Mouse (Mus musculus): Measurements from ENCODE around the gene Ccdc194.

GRCm38 (mm10) chr8:71470146-71470912 lies 55.2 kb downstream of the Ccdc194 start:
- no peak for TF ChIP-seq POLR2A (IDR thresholded peaks at IDR 0.05; ENCODE audit: insufficient read depth, low read depth, low read length)
- no peak for TF ChIP-seq CTCF (IDR thresholded peaks at IDR 0.05)

Data from heart, adult 2 months (tissue).